Mouse (Mus musculus) forebrain, embryonic 11.5 days (tissue): ENCODE measurements around the gene Nipsnap3a. TPM values are rescaled to one million over a fixed set of nuclear protein-coding genes. Genes with fewer than 3 reads are reported as not detected.

Source experiments
- ATAC-seq: fragments of 200-750 bp; cut with Nextera tagmentation; replicated peaks from 2 replicates; pipeline ENCODE4 v1.8.0; 2017; ENCODE audit warnings: moderate TSS enrichment; ENCODE audit not compliant: low FRiP score
- DNase-seq: peaks from one replicate; pipeline ENCODE4 v3.0.0-alpha.2; 2017; ENCODE audit warnings: low spot score
- H3K27ac ChIP-seq: fragments of 300-500 bp; sonication (generic); 2 replicates; pipeline ENCODE4 v1.5.1; 2014; ENCODE audit warnings: low read depth, low read length
- H3K27me3 ChIP-seq: fragments of 300-500 bp; sonication (generic); 2 replicates; pipeline ENCODE4 v1.6.1; 2014; ENCODE audit warnings: mild to moderate bottlenecking, low read length, mixed read lengths; ENCODE audit not compliant: control insufficient read depth, insufficient read depth
- H3K36me3 ChIP-seq: fragments of 300-500 bp; sonication (generic); 2 replicates; pipeline ENCODE4 v1.6.1; 2014; ENCODE audit warnings: mild to moderate bottlenecking, low read length, moderate library complexity, mixed read lengths; ENCODE audit not compliant: control insufficient read depth, insufficient read depth
- H3K4me1 ChIP-seq: fragments of 300-500 bp; sonication (generic); replicated peaks from 2 replicates; pipeline ENCODE4 v1.6.1; 2014; ENCODE audit warnings: low read length, mixed read lengths; ENCODE audit not compliant: control insufficient read depth, insufficient read depth
- H3K4me2 ChIP-seq: fragments of 300-500 bp; sonication (generic); 2 replicates; pipeline ENCODE4 v1.6.1; 2014; ENCODE audit warnings: low read depth, mild to moderate bottlenecking, low read length, moderate library complexity, mixed read lengths; ENCODE audit not compliant: severe bottlenecking
- H3K4me3 ChIP-seq: fragments of 300-500 bp; sonication (generic); 2 replicates; pipeline ENCODE4 v1.5.1; 2014; ENCODE audit warnings: low read depth, low read length
- H3K9ac ChIP-seq: fragments of 300-500 bp; sonication (generic); 2 replicates; pipeline ENCODE4 v1.6.1; 2014; ENCODE audit warnings: low read length
- H3K9me3 ChIP-seq: fragments of 300-500 bp; sonication (generic); 2 replicates; pipeline ENCODE4 v1.6.1; 2016; ENCODE audit warnings: low read length, mixed read lengths; ENCODE audit not compliant: control insufficient read depth
- WGBS: fragments of 180-500 bp; shearing (Covaris S2); extraction: QIAGEN DNeasy Blood & Tissue Kit; methylation state at CpG from one replicate; pipeline ENCODE4 v1.1.7; 2014; 5-methylcytosine and 5-hydroxymethylcytosine counted together
- polyA plus RNA-seq: library from polyadenylated mRNA; unstranded; fragments of >200 nt; fragmentation: Nextera tagmentation; extraction: Ambion mirVana; gene quantifications from 2 replicates; pipeline ENCODE4 v1.2.1, GENCODE M21; 2014

Gene Nipsnap3a
- polyA plus RNA-seq, 1 experiment from 2014 or later, result not detected

DNA sequence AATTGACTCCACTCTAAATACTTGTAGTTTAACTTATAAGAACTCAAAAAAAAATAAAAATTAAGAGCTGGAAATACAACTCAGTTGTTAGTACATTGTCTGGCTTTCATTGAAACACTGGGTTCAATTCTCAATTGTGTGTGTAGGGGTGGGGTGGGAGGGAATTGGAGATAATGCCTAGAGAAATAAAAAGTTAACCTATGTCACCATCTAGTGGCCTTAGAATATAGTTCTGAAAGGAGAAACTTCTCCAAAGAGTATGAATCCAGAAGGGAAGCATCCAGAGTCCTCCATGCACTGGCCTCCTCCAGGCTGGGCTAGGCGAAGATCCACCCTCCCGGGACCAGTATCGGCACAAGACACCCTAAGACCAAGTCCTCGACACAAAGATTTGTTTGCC lies 20.1 kb downstream of the Nipsnap3a start:
- 69% methylated on average over 4 of the region's 4 CpGs for WGBS
- Histone ChIP-seq H3K27ac (no peak overlapping the region), H3K9ac (no peak overlapping the region), H3K27me3 (no peaks in the 10 kb centered on the region), H3K9me3 (no peaks in the 10 kb centered on the region), H3K4me1 (no peaks in the 10 kb centered on the region; the same call in 1 of the 2 replicates), H3K4me3 (no peak overlapping the region), H3K4me2 (no peak overlapping the region), H3K36me3 (no peaks in the 10 kb centered on the region)
- ATAC-seq (no peak), DNase-seq (no peak)

- H3K4me1 ChIP-seq, result no peaks in the 10 kb centered on the region; the same call in 1 of the 2 replicates
- no peak overlapping the region for H3K4me2 ChIP-seq
- H3K36me3 ChIP-seq, result peaks cover under 1% of the 10 kb centered on the region; the same call in 1 of the 2 replicates
- ATAC-seq (no peak), DNase-seq (no peak)
- no peaks in the 10 kb centered on the region for H3K27me3 ChIP-seq
- H3K9ac ChIP-seq, result no peak overlapping the region
- no peaks in the 10 kb centered on the region for H3K9me3 ChIP-seq
- H3K4me3 ChIP-seq, result no peak overlapping the region
- H3K27ac ChIP-seq, result no peak overlapping the region
- WGBS, result 92% methylated on average over 4 of the region's 4 CpGs
Measured at GRCm38 (mm10) chr4:53009871-53010270, 20.8 kb downstream of the Nipsnap3a start.

DNA sequence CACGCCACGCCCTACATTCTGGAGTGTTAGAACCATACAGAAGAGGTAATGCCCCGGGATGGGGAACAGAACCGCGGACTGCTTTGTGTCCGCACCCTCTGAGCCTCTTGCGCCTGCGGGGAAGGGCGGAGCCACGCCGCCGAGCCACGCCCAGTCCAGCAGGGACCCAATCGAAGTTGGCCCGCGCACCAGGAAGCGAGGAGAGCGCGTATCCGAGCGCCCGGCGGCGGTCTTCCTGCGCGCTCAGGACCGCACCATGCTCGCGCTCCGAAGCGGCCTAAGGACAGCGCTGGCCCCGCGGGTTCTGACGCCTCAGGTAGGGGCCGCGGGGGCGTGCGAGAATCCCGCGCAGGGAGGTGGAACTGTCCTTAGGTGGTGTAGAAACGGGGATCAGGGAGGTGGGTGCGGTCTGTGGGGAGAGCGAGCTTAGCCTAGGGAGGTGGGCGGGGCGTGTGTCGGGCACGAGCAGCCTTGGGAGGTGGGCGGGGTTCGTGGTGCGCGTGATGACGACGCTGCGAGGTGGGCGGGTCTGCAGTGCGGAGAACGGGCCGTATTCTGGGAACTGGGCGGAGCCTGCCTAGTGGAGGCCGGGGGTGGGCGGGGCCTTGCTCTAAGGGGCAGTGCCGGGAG lies 22.8 kb downstream of the Nipsnap3a start, which contains the start of gene Nipsnap3b:
TSS of gene Nipsnap3b (plus strand) at position 149 of the 630 bp plus-strand sequence.
- Histone ChIP-seq H3K9ac (peak within 1 kb of the TSS; percentile 79), H3K27ac (peak within 1 kb of the TSS; percentile 62; the same call in 1 of the 2 replicates), H3K4me2 (peak within 1 kb of the TSS; percentile 52), H3K9me3 (no peaks in the 10 kb centered on the region; the same call in 1 of the 2 replicates), H3K27me3 (no peaks in the 10 kb centered on the region), H3K4me1 (no peaks in the 10 kb centered on the region; the same call in 1 of the 2 replicates), H3K4me3 (peak within 1 kb of the TSS; percentile 72), H3K36me3 (peaks cover 9% of the 10 kb centered on the region; the same call in 1 of the 2 replicates)
- DNase-seq (peak; percentile 99), ATAC-seq (peak; percentile 97)
- under 1% methylated on average over 62 of the region's 63 CpGs for WGBS

DNA sequence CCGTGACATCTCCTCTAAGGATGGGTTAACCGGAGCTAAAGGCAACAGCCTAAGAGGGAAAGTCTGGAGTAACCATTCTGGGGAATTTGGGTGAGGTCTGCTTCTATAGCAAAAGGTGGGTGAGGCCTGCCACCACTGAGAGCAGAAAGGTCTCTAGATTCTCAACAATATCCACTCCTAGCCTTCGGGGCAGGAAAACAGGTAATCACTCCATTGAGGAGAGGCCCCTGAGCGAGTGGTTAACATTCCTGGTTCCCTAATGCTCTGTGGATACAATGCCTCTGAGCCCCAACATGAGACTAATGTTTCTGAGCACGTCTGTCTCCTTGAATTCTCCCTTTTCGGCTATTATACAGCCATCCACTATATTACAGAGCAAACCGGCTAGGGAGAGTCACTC lies 25.3 kb downstream of the Nipsnap3a start:
- Histone ChIP-seq H3K36me3 (peaks cover 21% of the 10 kb centered on the region; the same call in 1 of the 2 replicates), H3K4me2 (no peak overlapping the region), H3K9ac (no peak overlapping the region), H3K9me3 (no peaks in the 10 kb centered on the region; the same call in 1 of the 2 replicates), H3K27me3 (no peaks in the 10 kb centered on the region), H3K4me1 (no peaks in the 10 kb centered on the region; the same call in 1 of the 2 replicates), H3K4me3 (no peak overlapping the region), H3K27ac (no peak overlapping the region)
- DNase-seq, result no peak
- no peak for ATAC-seq
- WGBS, result 89% methylated on average over 7 of the region's 7 CpGs

- Histone ChIP-seq H3K36me3 (peaks cover 21% of the 10 kb centered on the region; the same call in 1 of the 2 replicates), H3K4me2 (no peak overlapping the region), H3K4me1 (no peaks in the 10 kb centered on the region; the same call in 1 of the 2 replicates), H3K4me3 (no peak overlapping the region), H3K9ac (no peak overlapping the region), H3K9me3 (no peaks in the 10 kb centered on the region; the same call in 1 of the 2 replicates), H3K27ac (no peak overlapping the region), H3K27me3 (no peaks in the 10 kb centered on the region)
- ATAC-seq (no peak), DNase-seq (no peak)
- 91% methylated on average over 3 of the region's 3 CpGs for WGBS
Measured at GRCm38 (mm10) chr4:53015024-53015423, 26.0 kb downstream of the Nipsnap3a start.

DNA sequence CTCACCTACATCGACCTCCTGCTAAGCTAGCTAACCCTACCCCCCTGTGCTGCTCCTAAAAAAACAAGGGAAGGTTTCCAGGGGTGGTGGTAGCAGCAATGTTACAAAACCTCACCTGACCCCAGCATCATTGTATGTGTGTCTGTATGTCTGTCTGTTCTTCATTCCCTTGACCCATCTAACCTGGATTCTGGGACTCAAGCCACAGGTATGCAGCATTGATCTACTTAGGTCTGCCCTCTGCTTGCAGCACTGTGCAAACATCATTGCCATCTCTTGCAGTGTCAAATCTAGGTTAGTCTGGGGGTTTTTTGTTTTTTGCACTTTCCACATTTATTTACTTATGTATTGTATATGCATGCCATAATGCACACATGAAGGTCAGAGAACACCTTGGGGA lies 29.3 kb downstream of the Nipsnap3a start:
- WGBS, result 92% methylated on average over 1 of the region's 1 CpGs
- peaks cover 24% of the 10 kb centered on the region; the same call in 1 of the 2 replicates for H3K36me3 ChIP-seq
- no peak for DNase-seq

DNA sequence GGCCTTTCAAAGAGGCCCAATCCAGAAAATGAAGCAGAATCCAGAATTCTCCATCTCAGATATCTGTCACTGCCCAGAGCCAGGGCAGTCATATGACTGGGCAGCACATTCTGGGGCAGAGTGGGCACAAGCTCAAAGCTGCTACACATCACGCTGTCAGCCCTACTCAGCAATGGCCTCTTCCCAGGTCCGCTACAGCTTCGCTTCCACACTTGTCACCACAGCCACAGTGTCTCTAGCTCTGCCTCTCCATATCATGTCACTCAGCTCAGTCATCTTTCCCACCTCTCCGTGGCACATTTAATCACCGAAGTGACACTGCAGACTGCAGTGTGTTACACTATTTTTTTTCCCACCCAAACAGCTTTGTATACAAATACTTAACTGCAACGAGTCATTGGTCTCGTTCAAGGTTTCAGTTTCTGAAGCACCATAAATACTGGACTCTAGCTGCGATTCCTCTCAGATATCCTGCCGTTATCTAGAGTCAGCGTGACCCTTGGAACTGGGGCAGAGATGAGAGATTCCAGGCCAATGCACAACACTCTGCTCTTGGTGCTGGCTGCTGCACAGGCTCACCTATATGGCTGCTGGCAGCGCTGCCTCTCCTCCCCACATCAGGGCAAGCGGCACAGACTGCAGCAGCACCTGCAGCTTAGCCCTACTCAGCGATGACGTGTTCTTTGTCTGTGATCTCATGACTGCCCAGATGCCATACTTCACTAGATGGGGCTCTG lies 34.3 kb downstream of the Nipsnap3a start:
- DNase-seq (no peak), ATAC-seq (no peak)
- whole genome bisulfite sequencing, result 95% methylated on average over 14 of the region's 14 CpGs
- Histone ChIP-seq H3K9ac (no peak overlapping the region), H3K9me3 (no peaks in the 10 kb centered on the region), H3K27me3 (no peaks in the 10 kb centered on the region), H3K4me1 (no peaks in the 10 kb centered on the region), H3K4me3 (no peak overlapping the region), H3K4me2 (no peak overlapping the region), H3K36me3 (peaks cover 5% of the 10 kb centered on the region; the same call in 1 of the 2 replicates), H3K27ac (no peak overlapping the region)

More for the DNA sequence above, 29.3 kb downstream of the Nipsnap3a start:
- H3K9ac ChIP-seq, result no peak overlapping the region
- H3K4me3 ChIP-seq, result no peak overlapping the region
- H3K4me1 ChIP-seq, result no peaks in the 10 kb centered on the region
- no peak overlapping the region for H3K4me2 ChIP-seq
- no peaks in the 10 kb centered on the region for H3K27me3 ChIP-seq
- no peak for ATAC-seq
- no peaks in the 10 kb centered on the region; the same call in 1 of the 2 replicates for H3K9me3 ChIP-seq
- H3K27ac ChIP-seq, result no peak overlapping the region

DNA sequence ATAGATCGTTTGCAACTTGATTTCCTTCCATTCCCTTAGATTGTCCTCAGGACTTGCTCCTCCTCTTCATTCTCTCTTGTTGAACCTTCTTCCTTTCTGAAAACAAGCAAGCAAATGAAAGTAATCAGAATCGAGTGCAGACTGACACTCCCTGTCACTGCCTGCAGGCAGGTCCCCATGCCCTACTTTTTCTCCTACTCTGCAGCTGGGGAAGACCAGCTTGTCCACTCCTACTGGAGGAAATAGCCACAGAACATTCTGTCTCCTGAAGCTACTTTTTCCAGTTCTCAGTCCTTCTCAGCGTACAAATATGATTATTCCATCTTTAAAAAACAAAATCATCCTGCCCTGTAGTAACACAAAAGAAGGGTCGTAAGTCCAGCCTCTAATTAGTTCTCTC lies 35.3 kb downstream of the Nipsnap3a start:
- no peak for ATAC-seq
- Histone ChIP-seq H3K4me3 (no peak overlapping the region), H3K4me1 (no peaks in the 10 kb centered on the region), H3K4me2 (no peak overlapping the region), H3K9ac (no peak overlapping the region), H3K27me3 (no peaks in the 10 kb centered on the region), H3K36me3 (peaks cover 3% of the 10 kb centered on the region; the same call in 1 of the 2 replicates), H3K27ac (no peak overlapping the region), H3K9me3 (no peaks in the 10 kb centered on the region)
- 88% methylated on average over 4 of the region's 4 CpGs for WGBS
- DNase-seq, result no peak
